Mouse (Mus musculus) MEL (cell line): Measurements from ENCODE around the gene Smarcb1. TPM values are rescaled to one million over a fixed set of nuclear protein-coding genes. Genes with fewer than 3 reads are reported as not detected.

Source experiments
- DNase-seq: peaks from one replicate; pipeline ENCODE4 v3.0.0; 2011; ENCODE audit warnings: low read depth, low spot score
- H3K27ac ChIP-seq: 2 replicates; pipeline ENCODE4 v1.5.1; 2012; ENCODE audit warnings: low read depth, mild to moderate bottlenecking, control low read depth, low read length, moderate library complexity; ENCODE audit not compliant: control insufficient read depth
- H3K27me3 ChIP-seq, 2 experiments: fragments of 150-350 bp in 1 of 2; sonication (generic) in 1 of 2; 2 replicates each; pipeline ENCODE4 v1.6.1; 2012; ENCODE audit warnings: low read length in 2 of 2, mild to moderate bottlenecking in 2 of 2, improper control_type of control experiment in 1 of 2, moderate library complexity in 1 of 2; ENCODE audit not compliant: insufficient read depth in 2 of 2, control insufficient read depth in 1 of 2
- H3K36me3 ChIP-seq, 2 experiments: 2 replicates each; pipeline ENCODE4 v1.6.1; 2012 to 2014; ENCODE audit warnings: low read length in 2 of 2, improper control_type of control experiment in 1 of 2, inconsistent platforms in 1 of 2, mild to moderate bottlenecking in 1 of 2; ENCODE audit not compliant: insufficient read depth in 2 of 2, control insufficient read depth in 1 of 2
- H3K4me1 ChIP-seq, 2 experiments: fragments of 150-350 bp in 1 of 2; sonication (generic) in 1 of 2; 2 replicates each; pipeline ENCODE4 v1.6.1; 2012; ENCODE audit warnings: low read length in 2 of 2, improper control_type of control experiment in 1 of 2, mild to moderate bottlenecking in 1 of 2; ENCODE audit not compliant: insufficient read depth in 2 of 2, control insufficient read depth in 1 of 2
- H3K4me3 ChIP-seq, 2 experiments: fragments of 150-350 bp in 1 of 2; sonication (generic) in 1 of 2; 2 replicates each; pipeline ENCODE4 v1.5.1; 2012; ENCODE audit warnings: low read depth in 2 of 2, low read length in 2 of 2, mild to moderate bottlenecking in 2 of 2, moderate library complexity in 2 of 2, control low read depth in 1 of 2, improper control_type of control experiment in 1 of 2; ENCODE audit not compliant: control insufficient read depth in 1 of 2, insufficient read depth in 1 of 2
- H3K79me2 ChIP-seq: 2 replicates; pipeline ENCODE4 v1.6.1; 2012; ENCODE audit warnings: mild to moderate bottlenecking, low read length, moderate library complexity; ENCODE audit not compliant: control insufficient read depth, poor library complexity, insufficient read depth
- H3K9ac ChIP-seq: 2 replicates; pipeline ENCODE4 v1.6.1; 2012; ENCODE audit warnings: low read depth, mild to moderate bottlenecking, control low read depth, low read length, moderate library complexity; ENCODE audit not compliant: control insufficient read depth, poor library complexity, severe bottlenecking
- H3K9me3 ChIP-seq: fragments of 150-350 bp; sonication (generic); replicated peaks from 2 replicates; pipeline ENCODE4 v1.6.1; 2012; ENCODE audit warnings: mild to moderate bottlenecking, low read length, improper control_type of control experiment, moderate library complexity; ENCODE audit not compliant: insufficient read depth
- BHLHE40 ChIP-seq: IDR thresholded peaks from 2 replicates; pipeline ENCODE4 v1.6.1; 2012; ENCODE audit warnings: low read depth, mild to moderate bottlenecking, inconsistent platforms, low read length, improper control_type of control experiment, borderline replicate concordance
- CTCF ChIP-seq, 3 experiments: IDR thresholded peaks in 2 of 3; conservative IDR thresholded peaks in 1 of 3; 2 replicates each; pipeline ENCODE4 v1.5.1; 2011 to 2012; ENCODE audit warnings: low read length in 3 of 3, low read depth in 2 of 3, mild to moderate bottlenecking in 2 of 3, improper control_type of control experiment in 1 of 3, inconsistent platforms in 1 of 3, mixed read lengths in 1 of 3, moderate library complexity in 1 of 3; ENCODE audit not compliant: control insufficient read depth in 1 of 3, insufficient read depth in 1 of 3, poor library complexity in 1 of 3, severe bottlenecking in 1 of 3
- E2F4 ChIP-seq: IDR thresholded peaks from 2 replicates; pipeline ENCODE4 v1.6.1; 2011; ENCODE audit warnings: low read depth, low read length, improper control_type of control experiment, borderline replicate concordance
- EP300 ChIP-seq, 2 experiments: IDR thresholded peaks; 2 replicates each; pipeline ENCODE4 v1.6.1; 2011; ENCODE audit warnings: improper control_type of control experiment in 2 of 2, low read length in 2 of 2, low read depth in 1 of 2, mild to moderate bottlenecking in 1 of 2
- GATA1 ChIP-seq: IDR thresholded peaks from 2 replicates; pipeline ENCODE4 v1.6.1; 2011; ENCODE audit warnings: low read depth, low read length, improper control_type of control experiment
- MAZ ChIP-seq: IDR thresholded peaks from 2 replicates; pipeline ENCODE4 v1.6.1; 2012; ENCODE audit warnings: low read depth, mild to moderate bottlenecking, inconsistent platforms, low read length, improper control_type of control experiment
- MYB ChIP-seq: IDR thresholded peaks from 2 replicates; pipeline ENCODE4 v1.6.1; 2011; ENCODE audit warnings: mild to moderate bottlenecking, low read depth, low read length, improper control_type of control experiment
- MYC ChIP-seq: IDR thresholded peaks from 2 replicates; pipeline ENCODE4 v1.6.1; 2011; ENCODE audit warnings: low read depth, mild to moderate bottlenecking, low read length, improper control_type of control experiment, moderate library complexity
- NRF1 ChIP-seq: IDR thresholded peaks from 2 replicates; pipeline ENCODE4 v1.6.1; 2014; ENCODE audit warnings: low read depth, mild to moderate bottlenecking, inconsistent platforms, low read length, improper control_type of control experiment, moderate library complexity; ENCODE audit not compliant: poor library complexity, insufficient read depth, severe bottlenecking
- POLR2A ChIP-seq, 2 experiments: IDR thresholded peaks; 2 replicates each; pipeline ENCODE4 v1.6.1; 2011 to 2012; ENCODE audit warnings: low read length in 2 of 2, mild to moderate bottlenecking in 2 of 2, control low read depth in 1 of 2, improper control_type of control experiment in 1 of 2, low read depth in 1 of 2, moderate library complexity in 1 of 2; ENCODE audit not compliant: control insufficient read depth in 1 of 2, insufficient read depth in 1 of 2, poor library complexity in 1 of 2
- POLR2AphosphoS2 ChIP-seq: IDR thresholded peaks from 2 replicates; pipeline ENCODE4 v1.6.1; 2011; ENCODE audit warnings: low read length, improper control_type of control experiment
- RCOR1 ChIP-seq: IDR thresholded peaks from 2 replicates; pipeline ENCODE4 v1.6.1; 2012; ENCODE audit warnings: low read depth, mild to moderate bottlenecking, inconsistent platforms, low read length, improper control_type of control experiment
- SIN3A ChIP-seq: IDR thresholded peaks from 2 replicates; pipeline ENCODE4 v1.6.1; 2012; ENCODE audit warnings: low read length, improper control_type of control experiment, inconsistent platforms
- TAL1 ChIP-seq: IDR thresholded peaks from 2 replicates; pipeline ENCODE4 v1.6.1; 2012; ENCODE audit warnings: mild to moderate bottlenecking, inconsistent platforms, low read length, moderate library complexity, mixed read lengths
- TCF12 ChIP-seq: IDR thresholded peaks from 2 replicates; pipeline ENCODE4 v1.6.1; 2014; ENCODE audit warnings: low read depth, mild to moderate bottlenecking, inconsistent platforms, low read length, improper control_type of control experiment, moderate library complexity
- UBTF ChIP-seq: IDR thresholded peaks from 2 replicates; pipeline ENCODE4 v1.6.1; 2012; ENCODE audit warnings: low read depth, mild to moderate bottlenecking, inconsistent platforms, low read length, improper control_type of control experiment, moderate library complexity, borderline replicate concordance; ENCODE audit not compliant: insufficient read depth
- USF1 ChIP-seq: IDR thresholded peaks from 2 replicates; pipeline ENCODE4 v1.6.1; 2014; ENCODE audit warnings: low read depth, mild to moderate bottlenecking, inconsistent platforms, low read length, improper control_type of control experiment, moderate library complexity
- ZC3H11A ChIP-seq: IDR thresholded peaks from 2 replicates; pipeline ENCODE4 v1.6.1; 2012; ENCODE audit warnings: low read depth, mild to moderate bottlenecking, inconsistent platforms, low read length, improper control_type of control experiment
- ZKSCAN1 ChIP-seq: IDR thresholded peaks from 2 replicates; pipeline ENCODE4 v1.6.1; 2012; ENCODE audit warnings: low read depth, mild to moderate bottlenecking, inconsistent platforms, low read length, improper control_type of control experiment, moderate library complexity
- ZNF384 ChIP-seq: IDR thresholded peaks from 2 replicates; pipeline ENCODE4 v1.6.1; 2012; ENCODE audit warnings: low read depth, mild to moderate bottlenecking, inconsistent platforms, low read length, improper control_type of control experiment
- polyA plus RNA-seq, 2 experiments: library from polyadenylated mRNA; stranded (reverse) in 1 of 2; unstranded in 1 of 2; fragments of >175 nt in 1 of 2; fragments of >200 nt in 1 of 2; gene quantifications; 2 replicates each; pipeline versions ENCODE4 v1.2.1 to v1.2.4; 2012; ENCODE audit warnings: low replicate concordance in 2 of 2, low read depth in 1 of 2; ENCODE audit not compliant: insufficient read length in 2 of 2, insufficient read depth in 1 of 2, missing spikeins in 1 of 2
- total RNA-seq: library from RNA; depleted of rRNA; stranded (reverse); fragments of 300-350 nt; gene quantifications from 2 replicates; pipeline ENCODE4 v1.2.3, GENCODE M21; 2012

Smarcb1 gene
- total and polyA plus RNA-seq, 3 experiments = 91.8 to 2,689 (median 117) TPM

DNA sequence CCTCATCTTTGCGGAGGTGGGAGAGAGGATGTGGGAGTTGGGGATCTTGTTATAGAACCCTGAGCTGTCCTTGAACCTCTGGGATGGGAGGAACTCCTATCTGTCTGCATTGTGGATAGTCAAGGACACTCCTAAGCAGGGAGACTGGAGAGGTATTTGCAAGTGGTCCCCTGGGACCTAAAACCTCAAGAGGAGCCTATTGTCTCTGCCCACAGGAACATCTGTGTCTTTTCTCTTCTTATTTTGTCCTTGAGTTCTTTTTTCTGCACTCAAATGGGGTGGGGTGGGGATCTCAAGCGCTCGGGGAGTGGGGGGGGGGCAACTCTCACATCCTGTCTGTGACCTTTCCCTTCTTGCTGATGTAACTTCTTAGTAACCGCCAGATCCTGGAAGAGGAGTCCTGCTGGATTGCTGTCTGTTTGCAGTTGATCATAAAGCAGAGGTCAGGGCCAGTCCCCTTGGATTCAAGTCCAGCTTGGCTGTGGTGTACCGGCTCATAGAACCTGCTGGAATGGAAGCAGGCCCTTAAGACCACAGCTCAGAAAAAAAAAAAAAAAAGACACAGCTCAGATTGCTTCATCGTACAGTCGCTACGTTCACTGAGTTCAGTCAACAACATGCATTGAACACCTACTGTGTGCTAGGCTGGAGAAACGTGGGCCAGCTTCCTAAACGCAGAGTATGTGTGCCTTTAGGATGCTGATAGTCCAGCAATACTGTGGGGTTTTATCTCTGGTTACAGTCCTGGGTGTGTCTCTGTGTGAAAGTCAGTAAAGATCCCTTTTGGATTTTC is 16.6 kb upstream of the Smarcb1 start:
- H3K36me3 ChIP-seq = peaks cover 0 to 41% of the 10 kb centered on the region in 2 experiments; a peak in 2 of 4 replicates
- peak overlapping the region; percentile 35 for H3K9ac ChIP-seq
- no peak overlapping the region for H3K4me3 ChIP-seq
- H3K27me3 ChIP-seq = no peaks in the 10 kb centered on the region
- peaks cover 9% of the 10 kb centered on the region for H3K79me2 ChIP-seq
- H3K27ac ChIP-seq = peak overlapping the region; percentile 59
- DNase-seq = peak; percentile 61
- peaks cover 14 to 46% of the 10 kb centered on the region in 2 experiments for H3K4me1 ChIP-seq
- TF ChIP-seq TAL1 (peak; percentile 53), ZKSCAN1 (peak; percentile 99), POLR2AphosphoS2 (0 out of 2 replicates have a peak, but pooled peaks have one; percentile 26), TCF12 (peak; percentile 70; the same call in 1 of the 2 replicates), GATA1 (peak; percentile 52), SIN3A (peak; percentile 50; the same call in 1 of the 2 replicates), RCOR1 (0 out of 2 replicates have a peak, but pooled peaks have one; percentile 50), ZNF384 (peak; percentile 43; the same call in 1 of the 2 replicates), EP300 (IDR thresholded peaks at IDR 0.05; ENCODE audit: low read depth in 1 of 2, low read length in 2 of 2) (peak; percentile 69 to 77), POLR2A (IDR thresholded peaks at IDR 0.05; ENCODE audit: control insufficient read depth in 1 of 2, insufficient read depth in 1 of 2, low read depth in 1 of 2, low read length in 2 of 2, poor library complexity in 1 of 2) (no peak), MYC (0 out of 2 replicates have a peak, but pooled peaks have one; percentile 36), ZC3H11A (no peak), E2F4 (no peak), UBTF (no peak)
- no peaks in the 10 kb centered on the region for H3K9me3 ChIP-seq

DNA sequence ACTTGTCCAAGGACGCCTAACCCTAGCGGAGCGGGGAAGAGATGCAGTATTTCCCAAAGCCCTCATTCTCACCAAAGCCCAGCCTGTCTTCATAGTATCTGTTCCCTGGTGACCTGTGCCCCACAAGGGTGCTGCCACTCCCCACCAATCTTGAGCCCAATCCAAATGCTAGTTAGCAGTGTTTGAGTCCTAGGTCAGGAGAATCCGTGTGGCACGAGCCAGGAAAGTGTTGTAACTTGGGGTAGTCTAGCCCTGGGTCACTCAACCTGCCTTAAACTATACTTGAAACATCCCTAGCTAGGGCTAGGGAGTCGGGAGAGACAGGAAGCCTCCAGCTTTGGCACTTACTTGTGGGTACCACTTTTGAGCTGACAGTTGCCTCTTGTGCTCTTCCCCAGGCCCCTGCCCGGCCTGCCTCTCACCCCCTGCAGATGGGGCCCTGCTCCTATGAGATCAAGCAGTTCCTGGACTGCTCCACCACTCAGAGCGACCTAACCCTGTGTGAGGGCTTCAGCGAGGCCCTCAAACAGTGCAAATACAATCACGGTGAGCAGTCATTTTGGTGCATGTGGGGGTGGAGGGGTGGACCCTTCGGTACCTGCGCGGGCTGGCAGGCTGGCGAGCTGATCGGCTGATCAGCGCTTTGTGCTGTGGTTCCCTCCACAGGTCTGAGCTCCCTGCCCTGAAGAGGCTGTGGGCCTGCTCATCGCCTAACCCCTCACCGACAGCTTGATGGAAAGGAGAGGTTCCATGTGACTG is 15.7 kb upstream of the Smarcb1 start:
- Histone ChIP-seq H3K9ac (peak overlapping the region; percentile 16), H3K79me2 (peaks cover 9% of the 10 kb centered on the region), H3K9me3 (no peaks in the 10 kb centered on the region), H3K27me3 (no peaks in the 10 kb centered on the region), H3K27ac (peak overlapping the region; percentile 17; the same call in 1 of the 2 replicates), H3K36me3 (peaks cover 0 to 34% of the 10 kb centered on the region in 2 experiments; a peak in 2 of 4 replicates), H3K4me1 (peaks cover 16 to 37% of the 10 kb centered on the region in 2 experiments)
- DNase-seq = peak; percentile 37
- no peak for TF ChIP-seq MYB
- no peak for TF ChIP-seq NRF1
- TF ChIP-seq GATA1 = no peak
- TF ChIP-seq POLR2AphosphoS2 = 0 out of 2 replicates have a peak, but pooled peaks have one; percentile 15
- TF ChIP-seq BHLHE40 = no peak
- no peak for TF ChIP-seq MAZ
- no peak for TF ChIP-seq CTCF (IDR thresholded peaks at IDR 0.05 in 2 of 3, conservative IDR thresholded peaks at IDR 0.05 in 1 of 3; ENCODE audit: control insufficient read depth in 1 of 3, insufficient read depth in 1 of 3, low read depth in 2 of 3, low read length in 3 of 3, poor library complexity in 1 of 3, severe bottlenecking in 1 of 3)
- no peak for TF ChIP-seq USF1
- TF ChIP-seq, all 39 proteins: peak for 1
- H3K4me3 ChIP-seq = no peak overlapping the region
